Mouse (Mus musculus) T-helper 17 cell (primary cell): Measurements from ENCODE around the gene Otof.

ENCODE experiments used
- in situ Hi-C, 2 experiments: fragments of 300-600 bp; cut with MboI, MseI; formaldehyde crosslinking; loops; 1 replicate in 1 of 2; 2 replicates in 1 of 2; pipeline ENCODE4 v1.15.1; 2025; ENCODE audit warnings: high pct_unique_total_duplicates in 2 of 2

The Otof gene

GRCm38 (mm10) chr5:30343886-30344285 lies 117.8 kb downstream of the Otof start:
- in situ Hi-C loops: loop anchor here (5.0 kb wide), 4 partner anchors 57 to 227 kb away; no protein-coding TSS in a partner anchor

GRCm38 (mm10) chr5:30343107-30343506 lies 118.6 kb downstream of the Otof start:
- in situ Hi-C loops: loop anchor here (5.0 kb wide), 4 partner anchors 56 to 226 kb away; no protein-coding TSS in a partner anchor

DNA sequence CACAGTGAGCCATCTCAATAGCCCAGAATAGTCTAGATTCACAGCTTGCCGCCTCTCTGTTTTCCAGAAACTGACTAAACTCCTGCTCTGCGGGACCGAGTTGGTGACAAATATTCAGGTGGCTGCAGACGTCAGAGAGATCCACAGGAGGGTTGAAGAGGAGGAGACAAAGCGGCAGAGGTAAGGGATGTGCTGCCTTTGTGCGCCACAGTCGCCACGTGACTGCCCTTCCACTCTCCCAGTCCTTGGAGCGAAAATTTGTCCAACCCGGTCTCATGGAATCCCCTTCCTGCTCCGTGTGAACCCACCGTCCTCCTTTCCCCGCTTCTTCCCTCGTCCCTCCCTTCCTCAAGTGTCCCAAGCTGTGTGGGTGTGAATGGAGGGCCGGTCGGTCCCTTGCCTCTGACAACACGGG lies 119.1 kb downstream of the Otof start:
- in situ Hi-C loops: loop anchor here (5.0 kb wide), 4 partner anchors 55 to 225 kb away; no protein-coding TSS in a partner anchor

GRCm38 (mm10) chr5:30341601-30342365 lies 119.9 kb downstream of the Otof start:
- in situ Hi-C loops: loop anchor here (5.0 kb wide), 4 partner anchors 54 to 224 kb away; no protein-coding TSS in a partner anchor

DNA sequence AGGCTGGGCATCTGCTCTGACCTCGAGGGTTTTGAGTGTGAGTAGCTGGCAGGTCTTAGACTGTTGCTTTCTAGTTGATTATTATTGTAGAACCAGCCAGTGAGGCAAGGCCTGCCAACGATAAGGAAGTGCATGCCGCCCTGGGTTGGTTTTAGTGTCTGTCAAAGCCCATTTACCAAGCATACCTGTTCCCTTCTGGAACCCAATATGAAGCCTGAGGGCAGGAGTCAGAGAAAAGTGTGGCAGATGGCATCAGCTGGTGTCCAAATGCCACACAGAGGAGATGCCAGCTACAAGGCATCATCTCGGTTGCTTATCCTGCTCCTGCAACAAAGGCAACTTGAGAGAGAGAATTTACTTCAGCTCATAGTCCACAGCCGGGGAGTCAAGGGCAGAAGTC lies 120.9 kb downstream of the Otof start:
- in situ Hi-C loops: loop anchor here (5.0 kb wide), 4 partner anchors 54 to 224 kb away; no protein-coding TSS in a partner anchor
